Mouse (Mus musculus) NIH3T3 (cell line): Measurements from ENCODE around the gene Iqgap2.

Experiments
- DNase-seq: peaks from one replicate; pipeline ENCODE4 v3.0.0-alpha.2; 2012; ENCODE audit warnings: low read depth

The Iqgap2 gene

GRCm38 (mm10) chr13:95617671-95618171 is 274.0 kb downstream of the Iqgap2 start:
- DNase-seq: peak; percentile 33

GRCm38 (mm10) chr13:95617082-95617670 is 274.5 kb downstream of the Iqgap2 start:
- DNase-seq: peak; percentile 42

GRCm38 (mm10) chr13:95616512-95616911 is 275.2 kb downstream of the Iqgap2 start:
- peak; percentile 9 for DNase-seq

GRCm38 (mm10) chr13:95614757-95615156 is 277.0 kb downstream of the Iqgap2 start:
- DNase-seq: no peak

GRCm38 (mm10) chr13:95612243-95612642 is 279.5 kb downstream of the Iqgap2 start:
- DNase-seq: no peak

- no peak for DNase-seq
Observed at GRCm38 (mm10) chr13:95611752-95612151, 280.0 kb downstream of the Iqgap2 start.

- DNase-seq: no peak
Observed at GRCm38 (mm10) chr13:95610786-95611562, 280.7 kb downstream of the Iqgap2 start.

GRCm38 (mm10) chr13:95609088-95609420 is 282.7 kb downstream of the Iqgap2 start:
- DNase-seq: no peak

GRCm38 (mm10) chr13:95608416-95609087 is 283.2 kb downstream of the Iqgap2 start:
- peak; percentile 66 for DNase-seq

GRCm38 (mm10) chr13:95607019-95607418 is 284.7 kb downstream of the Iqgap2 start:
- no peak for DNase-seq

GRCm38 (mm10) chr13:95604288-95604687 is 287.4 kb downstream of the Iqgap2 start:
- DNase-seq: no peak

- no peak for DNase-seq
Observed at GRCm38 (mm10) chr13:95599833-95600359, 291.8 kb downstream of the Iqgap2 start.

GRCm38 (mm10) chr13:95598232-95598920 is 293.3 kb downstream of the Iqgap2 start:
- no peak for DNase-seq

- DNase-seq: no peak
Observed at GRCm38 (mm10) chr13:95597578-95597977, 294.1 kb downstream of the Iqgap2 start.

- DNase-seq: no peak
Observed at GRCm38 (mm10) chr13:95596689-95597088, 295.0 kb downstream of the Iqgap2 start.

- no peak for DNase-seq
Observed at GRCm38 (mm10) chr13:95595921-95596320, 295.8 kb downstream of the Iqgap2 start.

GRCm38 (mm10) chr13:95595411-95595810 is 296.3 kb downstream of the Iqgap2 start:
- DNase-seq: no peak

GRCm38 (mm10) chr13:95592860-95593259 is 298.9 kb downstream of the Iqgap2 start:
- no peak for DNase-seq

GRCm38 (mm10) chr13:95591606-95592005 is 300.1 kb downstream of the Iqgap2 start:
- no peak for DNase-seq

GRCm38 (mm10) chr13:95587628-95588027 is 304.1 kb downstream of the Iqgap2 start:
- no peak for DNase-seq

- DNase-seq: peak; percentile 39
Observed at GRCm38 (mm10) chr13:95584898-95585297, 306.8 kb downstream of the Iqgap2 start.
